Mouse (Mus musculus) G1E (cell line): ENCODE measurements at regions not wholly inside any gene's neighbourhood (a gene's known extent, or its start where the extent isn't known, plus 50 kb on each side); places are given as distances from the start of the nearest gene placed in this dataset.

ENCODE experiments used
- CTCF ChIP-seq: IDR thresholded peaks from 2 replicates; pipeline ENCODE4 v1.5.1; 2012; ENCODE audit warnings: low read depth, low read length, inconsistent platforms, mixed read lengths
- GATA1 ChIP-seq: IDR thresholded peaks from 2 replicates; pipeline ENCODE4 v1.6.1; 2012; ENCODE audit warnings: borderline replicate concordance, low read length, inconsistent platforms, mixed read lengths
- POLR2AphosphoS5 ChIP-seq: IDR thresholded peaks from 2 replicates; pipeline ENCODE4 v1.6.1; 2012; ENCODE audit warnings: low read depth, low read length, inconsistent platforms; ENCODE audit not compliant: insufficient replicate concordance
- TAL1 ChIP-seq: conservative IDR thresholded peaks from 2 replicates; pipeline ENCODE4 v1.6.1; 2012; ENCODE audit warnings: low read depth, low read length, inconsistent platforms, mixed read lengths

DNA sequence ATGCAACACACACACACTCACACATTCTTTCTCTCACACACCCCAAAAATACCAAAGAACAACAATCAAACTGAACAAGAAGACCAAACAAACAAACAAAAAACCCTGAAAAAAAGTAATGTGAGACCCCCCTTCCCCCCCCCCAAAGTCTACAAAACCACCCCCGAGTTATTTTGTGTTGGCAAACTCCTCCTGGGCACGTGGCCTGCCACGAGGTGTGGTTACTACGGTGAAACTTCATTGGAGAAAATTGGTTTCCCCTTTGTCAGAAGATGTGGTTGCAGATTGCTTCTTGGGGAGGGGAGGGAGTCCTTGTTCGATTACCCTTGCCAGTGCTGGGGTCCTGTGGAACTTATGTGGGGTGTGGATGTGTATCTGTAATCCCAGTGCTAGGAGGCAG, 82.3 kb upstream of the S1pr3 start:
- TF ChIP-seq CTCF (no peak), POLR2AphosphoS5 (no peak), TAL1 (no peak), GATA1 (no peak)
